Mouse (Mus musculus): ENCODE data around the gene Eef1b2.

GRCm38 (mm10) chr1:63204660-63205394 is 28.2 kb downstream of the Eef1b2 start:
- TF ChIP-seq CTCF (IDR thresholded peaks at IDR 0.05; ENCODE audit: low read depth, low read length): no peak
- no peak for TF ChIP-seq GATA1 (IDR thresholded peaks at IDR 0.05; ENCODE audit: borderline replicate concordance, low read length)
- no peak for TF ChIP-seq TAL1 (conservative IDR thresholded peaks at IDR 0.05; ENCODE audit: low read depth, low read length)
